Mouse (Mus musculus): Measurements from ENCODE around the gene Rbpj. TPM values are rescaled to one million over a fixed set of nuclear protein-coding genes. Genes with fewer than 3 reads are reported as not detected.

Gene Rbpj
- total RNA-seq, 1 experiment from 2014 or later: 30.1 TPM

DNA sequence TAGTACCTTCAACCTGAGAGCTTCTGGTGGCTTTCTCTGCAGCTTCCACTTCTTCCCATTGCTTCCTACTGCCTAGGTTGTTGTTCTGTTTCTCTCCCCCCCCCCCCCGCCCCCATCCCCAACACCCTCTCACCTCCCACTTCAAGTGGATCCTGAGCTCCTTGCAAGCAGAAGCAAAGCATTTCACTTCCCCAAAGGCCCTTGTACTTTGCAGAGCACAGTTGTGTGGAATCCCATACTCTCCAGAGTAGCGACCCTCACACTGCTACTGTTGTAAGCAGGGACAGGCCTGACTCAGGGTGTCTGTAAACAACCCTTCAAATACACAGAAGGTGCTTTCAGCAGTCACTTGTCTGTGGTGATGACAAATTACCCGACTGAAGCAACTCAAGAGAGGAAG is 37.3 kb downstream of the Rbpj start:
- no peak for ATAC-seq (ENCODE audit: extremely low read depth, insufficient number of reproducible peaks, low FRiP score, poor library complexity, severe bottlenecking)

- ATAC-seq (ENCODE audit: extremely low read depth, insufficient number of reproducible peaks, low FRiP score, poor library complexity, severe bottlenecking): no peak
Observed at GRCm38 (mm10) chr5:53505751-53506150, 39.8 kb downstream of the Rbpj start.

- ATAC-seq (ENCODE audit: extremely low read depth, insufficient number of reproducible peaks, low FRiP score, poor library complexity, severe bottlenecking): no peak
Observed at GRCm38 (mm10) chr5:53507371-53507770, 41.4 kb downstream of the Rbpj start.

GRCm38 (mm10) chr5:53509465-53509864 is 43.5 kb downstream of the Rbpj start:
- ATAC-seq (ENCODE audit: extremely low read depth, insufficient number of reproducible peaks, low FRiP score, poor library complexity, severe bottlenecking): peak; percentile 23; the same call in 1 of the 2 replicates

DNA sequence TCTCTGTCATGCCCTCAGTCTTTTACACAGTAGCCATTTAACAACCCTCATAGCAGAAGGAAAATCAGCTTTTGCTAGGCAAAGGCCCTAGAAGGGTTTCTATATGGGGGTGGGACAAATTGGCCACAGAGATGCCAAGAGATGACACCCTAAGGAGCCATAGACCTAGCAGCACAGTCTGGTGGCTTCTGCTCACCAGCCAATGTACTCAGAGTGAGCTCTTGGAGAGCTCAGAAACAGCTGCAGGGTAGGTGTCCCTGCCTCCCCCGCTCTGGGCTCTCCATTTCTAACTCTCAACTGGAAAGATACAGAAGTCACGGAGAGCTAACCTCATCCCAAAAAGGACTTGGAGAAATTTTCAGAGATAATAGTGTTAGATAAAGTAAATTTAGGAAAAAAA is 44.0 kb downstream of the Rbpj start:
- no peak for ATAC-seq (ENCODE audit: extremely low read depth, insufficient number of reproducible peaks, low FRiP score, poor library complexity, severe bottlenecking)

- ATAC-seq (ENCODE audit: extremely low read depth, insufficient number of reproducible peaks, low FRiP score, poor library complexity, severe bottlenecking): no peak
Observed at GRCm38 (mm10) chr5:53511426-53511825, 45.5 kb downstream of the Rbpj start.

GRCm38 (mm10) chr5:53514959-53515612 is 49.1 kb downstream of the Rbpj start:
- no peak for ATAC-seq (ENCODE audit: extremely low read depth, insufficient number of reproducible peaks, low FRiP score, poor library complexity, severe bottlenecking)

GRCm38 (mm10) chr5:53516482-53516881 is 50.5 kb downstream of the Rbpj start:
- no peak for ATAC-seq (ENCODE audit: extremely low read depth, insufficient number of reproducible peaks, low FRiP score, poor library complexity, severe bottlenecking)

DNA sequence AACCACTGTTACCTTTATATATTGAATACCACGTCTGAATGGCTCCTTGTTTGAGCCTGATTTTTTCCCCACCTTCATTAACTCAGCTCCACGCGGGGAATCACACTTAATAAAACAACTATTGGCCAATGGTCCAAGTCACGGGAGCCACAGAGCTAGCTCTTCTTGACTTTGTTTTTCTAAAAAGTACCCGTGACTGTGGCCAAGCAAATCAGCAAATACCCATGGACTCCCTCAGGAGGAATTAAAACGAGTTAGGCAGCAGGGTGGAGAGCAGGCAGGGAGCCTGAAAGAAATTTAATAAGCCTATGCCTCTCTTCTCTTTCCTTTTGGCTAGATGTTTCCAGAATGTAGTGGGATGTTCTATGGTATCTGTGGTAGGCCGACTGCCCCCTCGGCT is 51.9 kb downstream of the Rbpj start:
- ATAC-seq (ENCODE audit: extremely low read depth, insufficient number of reproducible peaks, low FRiP score, poor library complexity, severe bottlenecking): no peak

GRCm38 (mm10) chr5:53519131-53519530 is 53.2 kb downstream of the Rbpj start:
- no peak for ATAC-seq (ENCODE audit: extremely low read depth, insufficient number of reproducible peaks, low FRiP score, poor library complexity, severe bottlenecking)

- no peak for ATAC-seq (ENCODE audit: extremely low read depth, insufficient number of reproducible peaks, low FRiP score, poor library complexity, severe bottlenecking)
Observed at GRCm38 (mm10) chr5:53519998-53520577, 54.1 kb downstream of the Rbpj start.

GRCm38 (mm10) chr5:53523046-53523445 is 57.1 kb downstream of the Rbpj start:
- no peak for ATAC-seq (ENCODE audit: extremely low read depth, insufficient number of reproducible peaks, low FRiP score, poor library complexity, severe bottlenecking)

DNA sequence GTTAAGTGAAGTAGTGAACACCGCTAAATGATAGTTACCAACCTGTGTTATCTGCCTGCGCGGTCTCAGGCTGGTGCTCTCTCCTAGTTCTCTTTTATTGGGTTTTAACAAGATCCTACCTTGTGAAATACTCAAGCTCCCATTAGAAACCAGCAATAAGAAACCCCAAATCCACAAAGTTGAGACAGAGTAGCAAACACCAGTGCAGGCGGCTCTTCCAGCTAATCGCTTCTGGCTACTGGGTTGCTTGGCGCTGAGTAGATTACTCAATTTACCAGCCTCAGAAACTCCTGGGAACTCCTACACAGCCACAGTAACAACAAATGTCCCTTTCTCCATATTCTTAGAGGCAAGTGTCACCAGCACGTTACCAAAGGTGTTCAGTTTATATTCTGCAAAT is 58.2 kb downstream of the Rbpj start:
- no peak for ATAC-seq (ENCODE audit: extremely low read depth, insufficient number of reproducible peaks, low FRiP score, poor library complexity, severe bottlenecking)

GRCm38 (mm10) chr5:53524831-53525230 is 58.9 kb downstream of the Rbpj start:
- no peak for ATAC-seq (ENCODE audit: extremely low read depth, insufficient number of reproducible peaks, low FRiP score, poor library complexity, severe bottlenecking)

DNA sequence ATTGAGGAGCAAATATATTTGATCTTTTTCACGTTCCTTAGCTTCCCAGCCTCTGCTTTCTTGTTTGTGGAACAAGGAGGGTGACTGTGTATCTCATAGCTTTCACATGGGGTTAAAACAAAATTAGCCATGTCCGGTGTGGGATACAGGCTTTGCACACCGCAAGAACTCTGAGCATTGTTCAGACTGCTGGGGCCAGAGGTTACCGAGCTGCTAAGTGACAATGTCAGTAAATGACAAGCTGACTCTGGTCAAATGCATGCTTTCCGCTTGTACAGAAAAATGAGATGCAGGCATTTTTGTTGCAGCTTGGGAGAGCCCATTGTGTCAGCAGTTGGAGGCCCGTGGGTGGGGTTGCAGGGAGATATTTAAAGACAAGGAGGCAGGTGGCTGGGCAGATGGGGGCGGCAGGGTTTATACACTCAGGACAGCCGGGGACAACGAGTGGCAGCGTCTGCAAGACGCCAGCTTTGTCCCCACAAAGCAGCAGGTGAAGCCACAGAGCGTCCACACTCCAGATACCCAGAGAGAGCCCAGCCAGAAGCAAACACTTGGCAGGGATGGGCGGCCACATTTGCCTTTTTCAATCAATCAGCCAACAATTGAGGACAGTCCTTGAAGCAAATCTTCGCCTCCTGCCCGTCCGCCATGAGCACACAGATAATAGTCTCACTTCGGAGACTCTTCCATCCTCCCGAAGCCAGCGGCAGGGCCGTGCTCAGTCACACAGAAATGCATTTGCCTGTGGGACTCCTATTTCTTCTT is 59.5 kb downstream of the Rbpj start:
- ATAC-seq (ENCODE audit: extremely low read depth, insufficient number of reproducible peaks, low FRiP score, poor library complexity, severe bottlenecking): no peak

- ATAC-seq (ENCODE audit: extremely low read depth, insufficient number of reproducible peaks, low FRiP score, poor library complexity, severe bottlenecking): no peak
Observed at GRCm38 (mm10) chr5:53526070-53526430, 60.1 kb downstream of the Rbpj start.

- no peak for ATAC-seq (ENCODE audit: extremely low read depth, insufficient number of reproducible peaks, low FRiP score, poor library complexity, severe bottlenecking)
Observed at GRCm38 (mm10) chr5:53529846-53530245, 63.9 kb downstream of the Rbpj start.

GRCm38 (mm10) chr5:53535096-53535495 is 69.1 kb downstream of the Rbpj start:
- no peak for ATAC-seq (ENCODE audit: extremely low read depth, insufficient number of reproducible peaks, low FRiP score, poor library complexity, severe bottlenecking)

GRCm38 (mm10) chr5:53536635-53537554 is 70.9 kb downstream of the Rbpj start:
- no peak for ATAC-seq (ENCODE audit: extremely low read depth, insufficient number of reproducible peaks, low FRiP score, poor library complexity, severe bottlenecking)
